20 mouse cellular contexts compared by ENCODE assay signal in genomic region chr11:101415306-101415705, GRCm38 (mm10). TPM values are rescaled to one million over a fixed set of nuclear protein-coding genes. Genes with fewer than 3 reads are reported as not detected.
DNase-seq lines count a peak whose midpoint lies in the region; ATAC-seq and TF ChIP-seq lines count a peak whose summit lies in the region.
"Had no signal": no experiment of that assay in that cellular context is flagged by ENCODE, and none has a peak within 500 bp of the region (broad histone marks: within the 10 kb centered on the region; RNA-seq: fewer than 3 reads in every experiment).

No protein-coding gene starts in this region.

- no peak for DNase-seq in gastrocnemius, adult 2 months
- DNase-seq in gastrocnemius, postnatal 36 days = no peak
- no peak for DNase-seq in lung, postnatal 0 days (ENCODE audit: low spot score)
- DNase-seq in lung, adult 2 months = no peak
- peak; percentile 53 for DNase-seq in NIH3T3 (ENCODE audit: low read depth)
- DNase-seq in ovary, adult 18-20 months (ENCODE audit: low spot score) = no peak
- DNase-seq: cerebellum, postnatal 14 days; gastrocnemius, postnatal 25 days; kidney, postnatal 25 days; retina, postnatal 1 day; spleen, adult 18-20 months; thymus, postnatal 4 days had no signal

- TF ChIP-seq EP300 in lung, postnatal 0 days (IDR thresholded peaks at IDR 0.05) = no peak

- no peak overlapping the region for H3K4me2 ChIP-seq in lung, postnatal 0 days (replicated peaks; ENCODE audit: low read depth, low read length)
- H3K4me2 ChIP-seq: embryonic facial prominence, embryonic 12.5 days; limb, embryonic 15.5 days had no signal

- 81% methylated on average over 2 of the region's 2 CpGs for WGBS in lung, postnatal 0 days
- WGBS in lung, adult 2 months = 87% methylated on average over 2 of the region's 2 CpGs

- intact Hi-C loops in gastrocnemius, adult 2 months (cut with DNase I) = no loop called here
- intact Hi-C loops in gastrocnemius, postnatal 36 days (cut with DNase I) = no loop called here

- TF ChIP-seq POLR2A in lung, adult 2 months (IDR thresholded peaks at IDR 0.05; ENCODE audit: borderline replicate concordance, extremely low read depth, low read depth, low read length) = no peak

- peak; percentile 3; the same call in 1 of the 2 replicates for TF ChIP-seq CTCF in gastrocnemius, adult 2 months (IDR thresholded peaks at IDR 0.05)
- TF ChIP-seq CTCF in lung, postnatal 0 days (IDR thresholded peaks at IDR 0.05) = peak; percentile 9; the same call in 1 of the 2 replicates
- TF ChIP-seq CTCF in lung, adult 2 months (IDR thresholded peaks at IDR 0.05; ENCODE audit: insufficient read depth, low read length) = no peak

- H3K4me1 ChIP-seq in lung, postnatal 0 days (ENCODE audit: insufficient read depth, low read depth, low read length) = peaks cover 5% of the 10 kb centered on the region
- peaks cover 6% of the 10 kb centered on the region; the same call in 1 of the 2 replicates for H3K4me1 ChIP-seq in lung, adult 2 months (ENCODE audit: control insufficient read depth, insufficient read depth, low read length)

- no peak overlapping the region for H3K9ac ChIP-seq in lung, postnatal 0 days (replicated peaks; ENCODE audit: low read depth)
- H3K9ac ChIP-seq: embryonic facial prominence, embryonic 12.5 days; limb, embryonic 15.5 days; lung, embryonic 15.5 days had no signal

- H3K27ac ChIP-seq in gastrocnemius, adult 2 months = no peak overlapping the region
- H3K27ac ChIP-seq in lung, postnatal 0 days (ENCODE audit: low read length) = no peak overlapping the region
- H3K27ac ChIP-seq: embryonic facial prominence, embryonic 12.5 days; hindbrain, embryonic 10.5 days; limb, embryonic 15.5 days; lung, embryonic 15.5 days had no signal

- peaks cover 3% of the 10 kb centered on the region; the same call in 1 of the 2 replicates for H3K36me3 ChIP-seq in lung, postnatal 0 days (ENCODE audit: insufficient read depth, low read length)

- no peaks in the 10 kb centered on the region for H3K27me3 ChIP-seq in lung, postnatal 0 days (replicated peaks; ENCODE audit: insufficient read depth, low read length)
- H3K27me3 ChIP-seq: embryonic facial prominence, embryonic 12.5 days; limb, embryonic 15.5 days; lung, embryonic 15.5 days; megakaryocyte, embryonic 14.5 days had no signal

- no peak overlapping the region for H3K4me3 ChIP-seq in gastrocnemius, adult 2 months
- H3K4me3 ChIP-seq in lung, postnatal 0 days (ENCODE audit: low read depth, low read length) = no peak overlapping the region
- no peak overlapping the region for H3K4me3 ChIP-seq in lung, adult 2 months (replicated peaks; ENCODE audit: extremely low read depth, low read depth, low read length)
- H3K4me3 ChIP-seq: embryonic facial prominence, embryonic 12.5 days; hindbrain, embryonic 10.5 days; limb, embryonic 15.5 days; megakaryocyte, embryonic 14.5 days had no signal

- no peak for ATAC-seq in lung, postnatal 0 days
- ATAC-seq in granulocyte monocyte progenitor cell, adult 5-6 weeks (replicated peaks; ENCODE audit: poor library complexity, severe bottlenecking) = no peak
- ATAC-seq: intestine, embryonic 16.5 days had no signal

- H3K9me3 ChIP-seq in lung, postnatal 0 days (ENCODE audit: low read length) = no peaks in the 10 kb centered on the region
- H3K9me3 ChIP-seq: embryonic facial prominence, embryonic 12.5 days; hindbrain, embryonic 10.5 days; limb, embryonic 15.5 days; lung, embryonic 15.5 days; megakaryocyte, embryonic 14.5 days had no signal

RNA-seq across cellular contexts. Expression of gene Aarsd1, which starts 2.1 kb away (rescaled TPM):
- 10 to 100 TPM; 17.1 to 24.9 TPM for total RNA-seq in gastrocnemius, adult 2 months (2021)
- total RNA-seq in gastrocnemius, postnatal 36 days (2021) = 10 to 100 TPM; 10.5 to 19.4 TPM
- polyA plus RNA-seq in lung, postnatal 0 days (2015; fragmentation: Nextera tagmentation; extraction: Ambion mirVana) = 26.5 and 27.0 TPM in 2 replicates
- 20.5 and 20.9 TPM in 2 replicates for polyA plus RNA-seq in lung, adult 2 months (2012; rRNA removed)
- total RNA-seq in granulocyte monocyte progenitor cell, adult 5-6 weeks (2014; fragmentation: Nextera tagmentation) = 59.3 and 82.3 TPM in 2 replicates
- total RNA-seq in granulocyte monocyte progenitor cell, adult 5-6 weeks (2017) = 63.1 and 74.5 TPM in 2 replicates

RNA-seq across cellular contexts. Expression of gene Gm27029, which starts 9.3 kb away (rescaled TPM):
- 1 to 10 TPM; 7.9 to 8.4 TPM for total RNA-seq in gastrocnemius, adult 2 months (2021)
- 10 to 100 TPM in 1 of 2 experiments, 1 to 10 TPM in 1; 8.1 to 13.0 TPM for total RNA-seq in gastrocnemius, postnatal 36 days (2021)
- 2.6 and 2.9 TPM in 2 replicates for polyA plus RNA-seq in lung, postnatal 0 days (2015; fragmentation: Nextera tagmentation; extraction: Ambion mirVana)
- 0.22 and 0.36 TPM in 2 replicates for polyA plus RNA-seq in lung, adult 2 months (2012; rRNA removed)
- 6.6 TPM in 1 of 2 replicates, not detected in the other for total RNA-seq in granulocyte monocyte progenitor cell, adult 5-6 weeks (2014; fragmentation: Nextera tagmentation)
- total RNA-seq in granulocyte monocyte progenitor cell, adult 5-6 weeks (2017) = 7.8 TPM in 1 of 2 replicates, not detected in the other

RNA-seq across cellular contexts. Expression of gene Rundc1, which starts 9.6 kb away (rescaled TPM):
- 1 to 10 TPM; 7.3 to 8.8 TPM for total RNA-seq in gastrocnemius, adult 2 months (2021)
- 1 to 10 TPM; 6.7 to 7.9 TPM for total RNA-seq in gastrocnemius, postnatal 36 days (2021)
- 14.3 and 15.5 TPM in 2 replicates for polyA plus RNA-seq in lung, postnatal 0 days (2015; fragmentation: Nextera tagmentation; extraction: Ambion mirVana)
- polyA plus RNA-seq in lung, adult 2 months (2012; rRNA removed) = 21.7 and 22.4 TPM in 2 replicates
- total RNA-seq in granulocyte monocyte progenitor cell, adult 5-6 weeks (2014; fragmentation: Nextera tagmentation) = 5.7 and 8.1 TPM in 2 replicates
- total RNA-seq in granulocyte monocyte progenitor cell, adult 5-6 weeks (2017) = 4.3 and 6.0 TPM in 2 replicates

RNA-seq across cellular contexts. Expression of gene Ptges3l, which starts 9.8 kb away (rescaled TPM):
- 10 to 100 TPM; 82.0 to 90.7 TPM for total RNA-seq in gastrocnemius, adult 2 months (2021)
- total RNA-seq in gastrocnemius, postnatal 36 days (2021) = 100 to 1,000 TPM in 1 of 2 experiments, 10 to 100 TPM in 1; 83.5 to 111 TPM
- 6.5 and 7.3 TPM in 2 replicates for polyA plus RNA-seq in lung, postnatal 0 days (2015; fragmentation: Nextera tagmentation; extraction: Ambion mirVana)
- 1.7 and 5.3 TPM in 2 replicates for polyA plus RNA-seq in lung, adult 2 months (2012; rRNA removed)
- total RNA-seq in granulocyte monocyte progenitor cell, adult 5-6 weeks (2014; fragmentation: Nextera tagmentation) = 0.49 and 2.7 TPM in 2 replicates
- total RNA-seq in granulocyte monocyte progenitor cell, adult 5-6 weeks (2017) = 0.52 and 9.1 TPM in 2 replicates
- total RNA-seq: monocyte, adult 5-6 weeks had no signal

RNA-seq across cellular contexts. Expression of gene Rpl27, which starts 26.8 kb away (rescaled TPM):
- total RNA-seq in gastrocnemius, adult 2 months (2021) = 10 to 100 TPM; 31.9 to 49.4 TPM
- 10 to 100 TPM; 35.1 to 42.1 TPM for total RNA-seq in gastrocnemius, postnatal 36 days (2021)
- polyA plus RNA-seq in lung, postnatal 0 days (2015; fragmentation: Nextera tagmentation; extraction: Ambion mirVana) = 221 and 251 TPM in 2 replicates
- 221 and 297 TPM in 2 replicates for polyA plus RNA-seq in lung, adult 2 months (2012; rRNA removed)
- 1,057 and 1,193 TPM in 2 replicates for total RNA-seq in granulocyte monocyte progenitor cell, adult 5-6 weeks (2014; fragmentation: Nextera tagmentation)
- 795 and 2,552 TPM in 2 replicates for total RNA-seq in granulocyte monocyte progenitor cell, adult 5-6 weeks (2017)
